Mouse (Mus musculus): ENCODE results near the gene Klrc3.
"Not testable (repeated sequence)": the region's sequence is repeated elsewhere in the genome, so short reads cannot be mapped to it uniquely, and the experiment has no call there.

Klrc3 gene

DNA sequence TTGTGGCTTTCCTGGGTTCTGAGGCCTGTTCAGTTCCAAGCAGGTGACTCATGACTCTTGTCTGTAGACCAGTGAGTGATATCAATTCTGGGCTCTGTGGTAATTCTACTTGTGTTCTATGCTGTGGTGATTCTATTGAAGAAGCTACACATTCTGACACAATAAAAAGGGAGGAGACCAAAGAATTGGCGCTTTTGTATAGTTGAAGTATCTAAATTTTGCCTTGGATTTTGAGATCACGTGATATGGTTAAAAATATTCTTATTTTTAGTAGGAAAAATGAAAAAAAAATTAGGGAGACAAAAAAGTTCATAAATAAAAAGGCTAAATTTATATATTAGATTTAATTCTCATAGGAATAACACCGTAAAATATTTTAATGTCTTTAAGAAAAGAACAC lies at the start of gene Klrc3:
TSS of gene Klrc3 (minus strand) at position 101 of the 400 bp plus-strand sequence.
- not testable (repeated sequence) for DNase-seq

DNA sequence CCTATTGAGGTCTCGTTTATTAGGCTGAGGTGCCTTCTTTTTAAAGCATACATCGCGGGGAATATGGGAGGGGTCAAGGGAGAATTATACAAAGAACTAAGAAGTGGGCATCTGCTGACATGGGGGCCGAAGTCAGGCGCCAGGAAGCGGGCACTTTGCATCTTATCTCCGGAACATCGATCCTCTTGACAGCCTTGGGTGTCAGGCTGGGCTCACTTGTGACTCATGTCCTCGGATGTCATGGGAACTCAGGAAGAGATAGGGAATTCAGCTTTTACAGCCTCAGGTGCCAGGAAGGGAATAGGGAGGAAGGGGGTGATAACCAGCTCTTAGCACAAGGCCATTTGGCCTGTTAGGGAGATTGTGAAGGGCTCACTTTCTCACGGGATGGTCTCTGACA lies 48.3 kb upstream of the Klrc3 start:
- DNase-seq = not testable (repeated sequence)

DNA sequence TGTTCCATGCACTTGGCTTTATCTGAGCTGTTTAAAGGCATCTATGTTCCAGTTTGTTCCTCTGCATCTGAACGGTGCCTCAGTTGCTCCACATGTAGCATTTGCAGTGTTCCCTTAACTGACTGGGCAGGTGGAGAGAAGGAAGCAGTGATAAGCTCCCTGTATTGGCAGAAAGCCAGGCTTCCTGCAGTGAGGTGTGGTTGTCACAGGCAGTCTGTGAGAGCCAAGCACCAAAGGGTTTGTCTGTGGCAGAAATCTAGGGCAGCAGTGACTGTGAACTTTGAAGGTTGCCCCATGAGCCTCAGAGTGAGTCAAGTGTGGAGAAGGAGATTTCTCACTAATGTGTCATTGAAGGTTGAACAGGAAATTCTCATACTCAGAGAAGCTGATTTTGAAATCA lies 37.2 kb upstream of the Klrc3 start:
- DNase-seq = no peak

DNA sequence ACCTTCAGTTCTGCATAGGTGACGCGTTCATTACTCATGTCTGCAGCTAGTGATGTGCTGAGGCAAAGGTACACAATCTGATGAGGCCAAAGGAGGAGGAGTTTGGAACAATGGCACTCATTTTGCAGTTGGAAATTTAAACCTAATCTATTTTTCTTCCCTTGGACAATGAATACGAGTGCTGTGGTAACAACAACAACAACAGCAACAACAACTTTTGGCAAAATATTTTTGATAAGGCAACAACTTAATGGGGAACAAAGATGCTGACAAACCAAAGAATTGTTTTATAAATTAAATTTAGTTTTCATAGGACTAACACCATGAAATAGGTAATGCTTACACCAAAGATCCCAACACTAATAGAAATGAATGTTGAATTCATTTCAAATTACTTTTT lies 35.7 kb upstream of the Klrc3 start, which contains the start of gene Klrc1:
TSS of gene Klrc1 (minus strand) at position 101 of the 400 bp plus-strand sequence.
- no peak for DNase-seq

DNA sequence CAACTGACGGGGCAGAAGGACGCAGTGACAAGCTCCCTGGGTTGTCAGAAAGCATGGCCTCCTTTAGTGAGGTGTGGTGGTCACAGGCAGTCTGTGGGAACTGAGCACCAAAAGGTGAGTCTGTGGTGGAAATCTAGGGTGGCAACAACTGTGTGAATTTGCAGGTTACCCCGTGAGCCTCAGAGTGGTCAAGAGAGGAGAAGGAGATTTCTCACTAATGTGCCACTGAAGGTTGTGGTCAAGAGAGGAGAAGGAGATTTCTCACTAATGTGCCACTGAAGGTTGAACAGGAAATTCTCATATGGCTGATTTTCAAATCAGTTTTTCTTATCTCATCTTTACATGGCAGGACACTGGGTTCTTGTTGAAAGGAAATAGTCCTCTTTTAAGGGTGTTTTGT lies 18.2 kb upstream of the Klrc3 start:
- not testable (repeated sequence) for DNase-seq

DNA sequence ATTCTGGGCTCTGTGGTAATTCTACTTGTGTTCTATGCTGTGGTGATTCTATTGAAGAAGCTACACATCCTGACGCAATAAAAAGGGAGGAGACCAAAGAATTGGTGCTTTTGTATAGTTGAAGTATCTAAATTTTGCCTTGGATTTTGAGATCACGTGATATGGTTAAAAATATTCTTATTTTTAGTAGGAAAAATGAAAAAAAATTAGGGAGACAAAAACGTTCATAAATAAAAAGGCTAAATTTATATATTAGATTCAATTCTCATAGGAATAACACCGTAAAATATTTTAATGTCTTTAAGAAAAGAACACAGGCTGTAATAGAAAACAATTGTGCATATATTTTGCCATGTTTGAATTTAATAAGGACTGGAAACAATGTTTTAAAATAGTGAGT lies 17.5 kb upstream of the Klrc3 start, which contains the start of gene Klrc2:
TSS of gene Klrc2 (minus strand) at position 101 of the 400 bp plus-strand sequence.
- not testable (repeated sequence) for DNase-seq

DNA sequence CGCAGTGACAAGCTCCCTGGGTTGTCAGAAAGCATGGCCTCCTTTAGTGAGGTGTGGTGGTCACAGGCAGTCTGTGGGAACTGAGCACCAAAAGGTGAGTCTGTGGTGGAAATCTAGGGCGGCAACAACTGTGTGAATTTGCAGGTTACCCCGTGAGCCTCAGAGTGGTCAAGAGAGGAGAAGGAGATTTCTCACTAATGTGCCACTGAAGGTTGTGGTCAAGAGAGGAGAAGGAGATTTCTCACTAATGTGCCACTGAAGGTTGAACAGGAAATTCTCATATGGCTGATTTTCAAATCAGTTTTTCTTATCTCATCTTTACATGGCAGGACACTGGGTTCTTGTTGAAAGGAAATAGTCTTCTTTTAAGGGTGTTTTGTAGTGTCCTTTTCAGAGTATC lies 917 bp upstream of the Klrc3 start:
- not testable (repeated sequence) for DNase-seq

DNA sequence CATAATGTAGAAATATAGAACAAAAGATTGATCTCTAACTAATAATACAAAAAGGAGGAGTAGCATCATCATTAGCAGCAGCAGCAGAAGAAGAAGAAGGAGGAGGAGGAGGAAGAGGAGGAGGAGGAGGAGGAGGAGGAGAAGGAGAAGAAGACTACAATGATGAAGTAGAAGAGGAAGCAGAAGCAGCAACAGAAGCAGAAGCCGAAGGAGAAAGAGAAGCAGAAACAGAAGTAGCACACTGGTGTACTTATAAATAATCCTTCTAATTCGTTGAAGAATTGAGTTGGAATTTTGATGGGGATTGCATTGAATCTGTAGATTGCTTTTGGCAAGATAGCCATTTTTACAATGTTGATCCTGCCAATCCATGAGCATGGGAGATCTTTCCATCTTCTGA lies 12.1 kb downstream of the Klrc3 start:
- not testable (repeated sequence) for DNase-seq

DNA sequence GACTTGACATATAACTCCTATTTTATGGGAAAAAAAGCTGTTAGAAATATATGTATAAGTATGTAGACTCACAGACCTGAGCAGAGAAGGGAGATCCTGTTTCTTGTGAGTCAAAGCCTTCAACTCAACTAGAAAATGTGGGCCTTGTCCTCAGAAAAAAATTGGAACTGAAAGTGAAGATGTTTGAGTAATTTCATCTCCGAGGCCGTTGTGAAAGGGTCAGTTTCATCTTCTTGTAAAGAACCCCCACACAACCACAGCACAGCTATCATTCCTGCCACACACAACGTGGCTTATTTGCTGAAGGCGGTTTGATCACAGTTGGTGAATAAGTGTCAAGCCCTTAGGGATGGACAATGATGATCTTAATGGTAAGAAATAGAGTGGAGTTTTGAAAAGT lies 19.4 kb downstream of the Klrc3 start, which contains the start of gene Klrk1:
TSS of gene Klrk1 (minus strand) at position 130 of the 400 bp plus-strand sequence.
- DNase-seq = no peak

DNA sequence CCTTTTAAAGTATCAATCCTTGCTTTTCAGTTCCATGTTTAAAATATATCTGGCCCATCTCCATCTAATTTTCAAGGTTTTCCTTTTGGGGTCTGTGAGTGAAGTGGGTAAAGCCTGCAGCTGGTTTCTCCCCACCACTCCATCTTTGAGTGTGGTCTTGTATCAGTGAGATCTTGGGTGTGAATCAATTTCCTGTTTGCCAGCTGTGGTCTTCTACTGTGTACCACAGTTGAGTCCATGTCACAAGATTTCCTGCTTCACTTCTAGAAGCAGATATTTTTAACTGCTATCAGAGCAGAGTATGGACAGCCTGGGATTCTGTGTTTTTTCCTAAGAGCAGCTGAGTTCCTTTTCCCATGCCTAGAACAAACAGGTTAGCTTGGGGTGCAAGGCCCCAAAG lies 34.8 kb downstream of the Klrc3 start:
- DNase-seq = no peak

DNA sequence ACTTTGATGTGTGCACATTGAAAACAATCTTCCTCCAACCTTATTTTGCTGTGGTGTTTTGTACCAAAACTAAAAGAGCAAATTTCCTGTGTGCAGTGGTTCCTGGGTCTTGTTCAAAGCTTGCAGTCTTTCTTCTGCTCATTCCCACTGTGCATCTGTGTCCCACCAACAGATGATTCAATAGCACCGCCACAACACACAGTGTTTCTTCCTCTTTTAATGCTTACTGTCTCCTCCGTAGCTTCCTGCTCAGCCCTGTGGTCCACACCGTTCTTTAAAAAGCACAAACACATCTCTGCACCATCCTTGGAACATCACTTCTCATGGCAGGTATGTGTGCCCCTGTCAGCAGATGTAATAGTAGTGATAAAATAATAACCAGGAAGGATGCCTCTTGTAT lies 51.6 kb downstream of the Klrc3 start, which contains the start of gene Klrd1:
TSS of gene Klrd1 (plus strand) at position 275 of the 400 bp plus-strand sequence.
- no peak for DNase-seq
